Mouse (Mus musculus): ENCODE measurements at regions not wholly inside any gene's neighbourhood (a gene's known extent, or its start where the extent isn't known, plus 50 kb on each side); places are given as distances from the start of the nearest gene placed in this dataset.
"Not testable (repeated sequence)": the region's sequence is repeated elsewhere in the genome, so short reads cannot be mapped to it uniquely, and the experiment has no call there.

DNA sequence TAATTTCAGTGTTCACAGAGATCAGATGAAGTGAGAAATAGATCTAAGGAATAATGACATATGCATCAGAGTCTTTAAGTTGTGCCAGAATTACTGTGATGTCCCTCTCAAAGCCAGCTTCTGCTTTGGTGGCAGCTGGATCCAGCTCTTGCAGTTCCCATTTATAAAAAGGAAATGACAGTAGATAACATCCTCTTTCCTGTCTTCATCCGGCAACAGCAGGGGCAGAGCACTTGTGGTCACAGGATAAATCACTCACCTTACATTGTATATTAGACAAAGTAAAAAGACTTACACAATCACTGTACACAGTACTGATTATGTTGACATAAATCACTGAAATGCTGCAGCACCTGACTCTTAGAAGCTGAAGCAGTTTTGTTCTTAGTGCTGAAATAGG lies 1214.2 kb downstream of the Adam6a start:
- not testable (repeated sequence) for H3K27ac ChIP-seq (replicated peaks); H3K9ac ChIP-seq; H3K27me3 ChIP-seq; H3K4me2 ChIP-seq; ATAC-seq (ENCODE audit: low read depth); H3K36me3 ChIP-seq; H3K4me1 ChIP-seq (replicated peaks); H3K4me3 ChIP-seq
- peaks cover 25% of the 10 kb centered on the region for H3K9me3 ChIP-seq
- 96% methylated on average over 1 of the region's 1 CpGs for WGBS

GRCm38 (mm10) chr12:114764211-114764610 lies 1220.5 kb downstream of the Adam6a start:
- H3K9me3 ChIP-seq = peaks cover 43% of the 10 kb centered on the region
- H3K4me2 ChIP-seq; H3K4me1 ChIP-seq (replicated peaks); H3K9ac ChIP-seq; H3K27ac ChIP-seq (replicated peaks); H3K4me3 ChIP-seq; ATAC-seq (ENCODE audit: low read depth); H3K36me3 ChIP-seq; H3K27me3 ChIP-seq: not testable (repeated sequence)
- 86% methylated on average over 3 of the region's 3 CpGs for WGBS

GRCm38 (mm10) chr12:114775414-114775813 lies 1231.7 kb downstream of the Adam6a start:
- not testable (repeated sequence) for H3K4me2 ChIP-seq; H3K4me1 ChIP-seq (replicated peaks); H3K27ac ChIP-seq (replicated peaks); H3K36me3 ChIP-seq; ATAC-seq (ENCODE audit: low read depth); H3K4me3 ChIP-seq; H3K27me3 ChIP-seq; H3K9ac ChIP-seq
- H3K9me3 ChIP-seq = peaks cover 67% of the 10 kb centered on the region
- 72% methylated on average over 2 of the region's 2 CpGs for WGBS

DNA sequence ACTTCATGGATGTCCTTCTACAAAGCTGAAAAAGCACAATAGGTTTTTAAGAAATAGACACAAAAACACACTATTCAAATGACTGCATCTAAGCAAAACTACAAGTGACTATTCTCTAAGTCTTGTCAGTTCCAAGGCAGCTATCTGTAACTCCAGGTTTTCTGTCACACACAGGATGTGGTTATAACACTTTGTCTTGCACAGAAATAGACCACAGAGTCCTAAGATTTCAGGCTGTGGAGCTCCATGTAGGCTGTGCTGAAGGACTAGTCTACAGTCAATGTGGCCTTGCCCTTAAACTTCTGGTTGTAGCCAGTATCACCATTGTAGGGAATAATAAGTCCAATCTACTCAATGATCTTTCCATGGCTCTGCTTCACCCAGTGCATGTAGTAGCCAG lies 1243.1 kb upstream of the Zfp386 start:
- no peak for ATAC-seq (ENCODE audit: low read depth)
- peaks cover 31% of the 10 kb centered on the region for H3K9me3 ChIP-seq
- no peak overlapping the region for H3K9ac ChIP-seq
- no peaks in the 10 kb centered on the region for H3K36me3 ChIP-seq
- H3K4me1 ChIP-seq (replicated peaks) = no peaks in the 10 kb centered on the region
- H3K27me3 ChIP-seq = no peaks in the 10 kb centered on the region
- no peak overlapping the region for H3K4me2 ChIP-seq
- H3K4me3 ChIP-seq = no peak overlapping the region
- no peak overlapping the region for H3K27ac ChIP-seq (replicated peaks)

DNA sequence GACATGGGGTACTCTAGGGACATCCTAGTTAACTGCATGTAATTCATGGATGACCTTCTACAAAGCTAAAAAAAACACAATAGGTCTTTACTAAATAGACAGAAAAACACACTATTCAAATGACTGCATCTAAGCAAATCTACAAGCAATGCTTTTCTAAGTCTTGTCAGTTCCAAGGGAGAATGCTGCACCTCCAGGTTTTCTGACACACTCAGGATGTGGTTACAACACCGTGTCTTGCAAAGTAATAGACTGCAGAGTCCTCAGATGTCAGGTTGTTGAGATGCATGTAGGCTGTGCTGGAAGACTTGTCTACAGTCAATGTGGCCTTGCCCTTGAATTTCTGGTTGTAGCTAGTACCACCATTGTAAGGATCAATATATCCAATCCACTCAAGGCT lies 1238.3 kb upstream of the Zfp386 start:
- H3K27ac ChIP-seq (replicated peaks) = no peak overlapping the region
- no peak overlapping the region for H3K4me2 ChIP-seq
- 85% methylated on average over 1 of the region's 1 CpGs for WGBS
- no peak for ATAC-seq (ENCODE audit: low read depth)
- no peaks in the 10 kb centered on the region for H3K27me3 ChIP-seq
- H3K4me1 ChIP-seq (replicated peaks) = no peaks in the 10 kb centered on the region
- no peak overlapping the region for H3K9ac ChIP-seq
- H3K9me3 ChIP-seq = peaks cover 39% of the 10 kb centered on the region; the same call in 1 of the 2 replicates
- no peaks in the 10 kb centered on the region for H3K36me3 ChIP-seq
- H3K4me3 ChIP-seq = no peak overlapping the region

DNA sequence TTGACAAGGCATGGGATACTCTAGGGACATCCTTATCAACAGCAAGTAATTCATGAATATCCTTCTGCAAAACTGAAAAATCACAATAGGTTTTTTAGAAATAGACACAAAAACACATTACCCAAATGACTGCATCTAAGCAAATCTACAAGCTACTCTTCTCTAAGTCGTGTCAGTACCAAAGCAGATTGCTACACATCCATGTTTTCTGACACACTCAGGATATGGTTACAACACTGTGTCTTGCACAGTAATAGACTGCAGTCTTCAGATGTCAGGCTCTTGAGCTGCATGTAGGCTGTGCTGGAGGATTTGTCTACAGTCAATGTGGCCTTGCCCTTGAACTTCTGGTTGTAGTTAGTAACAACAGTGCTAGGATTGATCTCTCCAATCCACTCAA lies 1230.7 kb upstream of the Zfp386 start:
- 76% methylated on average over 1 of the region's 1 CpGs for WGBS
- H3K9ac ChIP-seq; H3K36me3 ChIP-seq; H3K4me1 ChIP-seq (replicated peaks); H3K4me3 ChIP-seq; H3K27ac ChIP-seq (replicated peaks); H3K27me3 ChIP-seq; ATAC-seq (ENCODE audit: low read depth); H3K4me2 ChIP-seq: not testable (repeated sequence)
- H3K9me3 ChIP-seq = peaks cover 12% of the 10 kb centered on the region

DNA sequence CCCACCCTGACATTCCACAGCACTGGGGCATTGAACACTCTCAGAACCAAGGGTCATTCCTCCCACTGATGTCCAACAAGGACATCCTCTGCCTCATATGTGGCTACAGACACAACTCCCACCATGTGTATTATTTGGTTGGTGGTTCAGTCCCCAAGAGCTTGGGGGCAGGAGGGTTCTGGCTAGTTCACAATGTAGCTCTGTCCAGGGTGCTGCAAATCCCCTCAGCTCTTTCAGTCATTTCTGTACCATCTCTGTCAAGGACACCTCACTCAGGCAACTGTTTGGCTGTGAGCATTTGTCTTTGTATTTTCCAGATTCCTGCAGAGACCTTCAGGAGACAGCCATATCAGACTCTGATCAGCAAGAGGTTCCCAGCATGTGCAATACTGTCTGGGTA lies 1214.6 kb upstream of the Zfp386 start:
- Histone ChIP-seq H3K36me3 (no peaks in the 10 kb centered on the region), H3K27me3 (no peaks in the 10 kb centered on the region), H3K9ac (no peak overlapping the region), H3K4me3 (no peak overlapping the region), H3K27ac (replicated peaks) (no peak overlapping the region), H3K4me1 (replicated peaks) (no peaks in the 10 kb centered on the region), H3K4me2 (no peak overlapping the region), H3K9me3 (peaks cover 34% of the 10 kb centered on the region)
- ATAC-seq (ENCODE audit: low read depth) = no peak
